Mouse (Mus musculus) embryonic facial prominence, embryonic 10.5 days (tissue): ENCODE results near the gene Agap3. TPM values are rescaled to one million over a fixed set of nuclear protein-coding genes. Genes with fewer than 3 reads are reported as not detected.

ENCODE experiments used
- DNase-seq: peaks from one replicate; pipeline ENCODE4 v3.0.0-alpha.2; 2017; ENCODE audit warnings: low spot score
- H3K27ac ChIP-seq: fragments of 300-500 bp; sonication (generic); replicated peaks from 2 replicates; pipeline ENCODE4 v1.5.1; 2016; ENCODE audit warnings: mild to moderate bottlenecking
- H3K27me3 ChIP-seq: fragments of 300-500 bp; sonication (generic); replicated peaks from 2 replicates; pipeline ENCODE4 v1.6.1; 2016; ENCODE audit warnings: low read depth, mild to moderate bottlenecking; ENCODE audit not compliant: poor library complexity, severe bottlenecking
- H3K36me3 ChIP-seq: fragments of 300-500 bp; sonication (generic); replicated peaks from 2 replicates; pipeline ENCODE4 v1.6.1; 2016; ENCODE audit warnings: mild to moderate bottlenecking, moderate library complexity
- H3K4me1 ChIP-seq: fragments of 300-500 bp; sonication (generic); 2 replicates; pipeline ENCODE4 v1.6.1; 2016
- H3K4me3 ChIP-seq: fragments of 300-500 bp; sonication (generic); 2 replicates; pipeline ENCODE4 v1.5.1; 2016; ENCODE audit warnings: mild to moderate bottlenecking, moderate library complexity
- H3K9me3 ChIP-seq: fragments of 300-500 bp; sonication (generic); 2 replicates; pipeline ENCODE4 v1.6.1; 2016; ENCODE audit warnings: mild to moderate bottlenecking
- WGBS: fragments of 180-500 bp; shearing (Covaris S2); methylation state at CpG from one replicate; pipeline ENCODE4 v1.1.7; 2016; 5-methylcytosine and 5-hydroxymethylcytosine counted together
- polyA plus RNA-seq: library from polyadenylated mRNA; unstranded; fragments of >200 nt; fragmentation: Nextera tagmentation; extraction: Ambion mirVana; gene quantifications from 2 replicates; pipeline ENCODE4 v1.2.1, GENCODE M21; 2016

Agap3 gene
- polyA plus RNA-seq, 1 experiment from 2014 or later: 30.8 TPM

- DNase-seq: peak; percentile 98
- H3K27ac ChIP-seq: peak within 1 kb of the TSS; percentile 90
- H3K4me1 ChIP-seq: peaks cover 55% of the 10 kb centered on the region
- peak within 1 kb of the TSS; percentile 80 for H3K4me3 ChIP-seq
- no peaks in the 10 kb centered on the region for H3K9me3 ChIP-seq
- peaks cover 24% of the 10 kb centered on the region for H3K27me3 ChIP-seq
- peaks cover 35% of the 10 kb centered on the region for H3K36me3 ChIP-seq
- under 1% methylated on average over 46 of the region's 46 CpGs for WGBS
Measured at GRCm38 (mm10) chr5:24423129-24424003, 28.6 kb upstream of the Agap3 start, which contains the start of the genes Cdk5 and Slc4a2. Gene Cdk5 (minus strand): TSS chr5:24423530. Gene Slc4a2 (plus strand): TSS chr5:24423837.

- no peaks in the 10 kb centered on the region for H3K9me3 ChIP-seq
- H3K4me1 ChIP-seq: peaks cover 63% of the 10 kb centered on the region
- H3K36me3 ChIP-seq: peaks cover 27% of the 10 kb centered on the region
- peaks cover 24% of the 10 kb centered on the region for H3K27me3 ChIP-seq
- DNase-seq: no peak
- peak overlapping the region; percentile 80 for H3K4me3 ChIP-seq
- 16% methylated on average over 21 of the region's 21 CpGs for WGBS
- H3K27ac ChIP-seq: peak overlapping the region; percentile 90
Measured at GRCm38 (mm10) chr5:24424004-24424781, 27.8 kb upstream of the Agap3 start.

GRCm38 (mm10) chr5:24424861-24425411, 27.0 kb upstream of the Agap3 start:
- DNase-seq: peak; percentile 92
- H3K4me1 ChIP-seq: peaks cover 67% of the 10 kb centered on the region
- WGBS: 2% methylated on average over 59 of the region's 60 CpGs
- H3K27ac ChIP-seq: peak overlapping the region; percentile 90
- H3K4me3 ChIP-seq: peak overlapping the region; percentile 80
- H3K9me3 ChIP-seq: no peaks in the 10 kb centered on the region
- H3K27me3 ChIP-seq: peaks cover 24% of the 10 kb centered on the region
- peaks cover 27% of the 10 kb centered on the region for H3K36me3 ChIP-seq

- no peak for DNase-seq
- Histone ChIP-seq H3K9me3 (no peaks in the 10 kb centered on the region), H3K4me3 (peak overlapping the region; percentile 80), H3K4me1 (peaks cover 67% of the 10 kb centered on the region), H3K36me3 (peaks cover 27% of the 10 kb centered on the region), H3K27me3 (peaks cover 24% of the 10 kb centered on the region), H3K27ac (peak overlapping the region; percentile 90)
- under 1% methylated on average over 30 of the region's 30 CpGs for WGBS
Measured at GRCm38 (mm10) chr5:24425421-24426036, 26.4 kb upstream of the Agap3 start.

GRCm38 (mm10) chr5:24426037-24426432, 25.9 kb upstream of the Agap3 start:
- H3K27ac ChIP-seq: peak overlapping the region; percentile 90

GRCm38 (mm10) chr5:24426556-24427284, 25.3 kb upstream of the Agap3 start:
- H3K36me3 ChIP-seq: peaks cover 29% of the 10 kb centered on the region
- peak; percentile 18 for DNase-seq
- 9% methylated on average over 9 of the region's 9 CpGs for WGBS
- H3K27ac ChIP-seq: peak overlapping the region; percentile 90; the same call in 1 of the 2 replicates
- H3K27me3 ChIP-seq: peaks cover 24% of the 10 kb centered on the region
- peak overlapping the region; percentile 80 for H3K4me3 ChIP-seq
- H3K4me1 ChIP-seq: peaks cover 67% of the 10 kb centered on the region
- no peaks in the 10 kb centered on the region for H3K9me3 ChIP-seq

More at GRCm38 (mm10) chr5:24426037-24426432, 25.9 kb upstream of the Agap3 start:
- H3K4me1 ChIP-seq: peaks cover 67% of the 10 kb centered on the region
- WGBS: under 1% methylated on average over 10 of the region's 10 CpGs
- peak; percentile 51 for DNase-seq
- peak overlapping the region; percentile 80 for H3K4me3 ChIP-seq
- no peaks in the 10 kb centered on the region for H3K9me3 ChIP-seq
- peaks cover 27% of the 10 kb centered on the region for H3K36me3 ChIP-seq
- peaks cover 24% of the 10 kb centered on the region for H3K27me3 ChIP-seq

- no peaks in the 10 kb centered on the region for H3K9me3 ChIP-seq
- peaks cover 24% of the 10 kb centered on the region for H3K27me3 ChIP-seq
- H3K27ac ChIP-seq: peak overlapping the region; percentile 35; the same call in 1 of the 2 replicates
- WGBS: 9% methylated on average over 12 of the region's 12 CpGs
- H3K4me3 ChIP-seq: peak overlapping the region; percentile 80
- peaks cover 31% of the 10 kb centered on the region for H3K36me3 ChIP-seq
- peaks cover 63% of the 10 kb centered on the region for H3K4me1 ChIP-seq
- no peak for DNase-seq
Measured at GRCm38 (mm10) chr5:24427285-24427633, 24.7 kb upstream of the Agap3 start.

GRCm38 (mm10) chr5:24427981-24428402, 24.0 kb upstream of the Agap3 start:
- peaks cover 56% of the 10 kb centered on the region for H3K4me1 ChIP-seq

GRCm38 (mm10) chr5:24428596-24428995, 23.4 kb upstream of the Agap3 start:
- Histone ChIP-seq H3K36me3 (peaks cover 45% of the 10 kb centered on the region), H3K4me1 (peaks cover 55% of the 10 kb centered on the region), H3K4me3 (peak overlapping the region; percentile 80), H3K27ac (0 out of 2 replicates have a peak overlapping the region, but pooled peaks have one; percentile 41), H3K27me3 (peaks cover 24% of the 10 kb centered on the region), H3K9me3 (no peaks in the 10 kb centered on the region)
- 16% methylated on average over 9 of the region's 9 CpGs for WGBS
- peak; percentile 43 for DNase-seq

More at GRCm38 (mm10) chr5:24427981-24428402, 24.0 kb upstream of the Agap3 start:
- H3K27ac ChIP-seq: peak overlapping the region; percentile 41; the same call in 1 of the 2 replicates
- no peaks in the 10 kb centered on the region for H3K9me3 ChIP-seq
- peak; percentile 71 for DNase-seq
- 3% methylated on average over 15 of the region's 15 CpGs for WGBS
- peak overlapping the region; percentile 80 for H3K4me3 ChIP-seq
- H3K36me3 ChIP-seq: peaks cover 39% of the 10 kb centered on the region
- H3K27me3 ChIP-seq: peaks cover 24% of the 10 kb centered on the region

- H3K36me3 ChIP-seq: peaks cover 92% of the 10 kb centered on the region
- H3K27me3 ChIP-seq: no peaks in the 10 kb centered on the region
- 87% methylated on average over 8 of the region's 8 CpGs for WGBS
- H3K4me1 ChIP-seq: peaks cover 6% of the 10 kb centered on the region
- H3K9me3 ChIP-seq: no peaks in the 10 kb centered on the region
- H3K27ac ChIP-seq: no peak overlapping the region
- H3K4me3 ChIP-seq: no peak overlapping the region
- DNase-seq: no peak
Measured at GRCm38 (mm10) chr5:24433993-24434392, 18.0 kb upstream of the Agap3 start.

- Histone ChIP-seq H3K4me1 (peaks cover 27% of the 10 kb centered on the region), H3K27ac (no peak overlapping the region), H3K36me3 (peaks cover 72% of the 10 kb centered on the region), H3K9me3 (no peaks in the 10 kb centered on the region), H3K4me3 (no peak overlapping the region), H3K27me3 (no peaks in the 10 kb centered on the region)
- WGBS: 95% methylated on average over 8 of the region's 8 CpGs
- DNase-seq: no peak
Measured at GRCm38 (mm10) chr5:24441187-24441586, 10.8 kb upstream of the Agap3 start.
